Mouse (Mus musculus) midbrain, embryonic 15.5 days (tissue): ENCODE data around the gene Hdac11. TPM values are rescaled to one million over a fixed set of nuclear protein-coding genes. Genes with fewer than 3 reads are reported as not detected.
A peak's percentile ranks its signal among the peaks of the same experiment; 100 is the strongest.

Experiments
- ATAC-seq: fragments of 200-750 bp; cut with Nextera tagmentation; replicated peaks from 2 replicates; pipeline ENCODE4 v1.8.0; 2017; ENCODE audit warnings: moderate TSS enrichment
- H3K27ac ChIP-seq: fragments of 300-500 bp; sonication (generic); 2 replicates; pipeline ENCODE4 v1.5.1; 2015; ENCODE audit warnings: mild to moderate bottlenecking, inconsistent platforms
- H3K27me3 ChIP-seq: fragments of 300-500 bp; sonication (generic); replicated peaks from 2 replicates; pipeline ENCODE4 v1.6.1; 2015; ENCODE audit warnings: inconsistent platforms
- H3K36me3 ChIP-seq: fragments of 300-500 bp; sonication (generic); replicated peaks from 2 replicates; pipeline ENCODE4 v1.6.1; 2015; ENCODE audit warnings: inconsistent platforms
- H3K4me1 ChIP-seq: fragments of 300-500 bp; sonication (generic); 2 replicates; pipeline ENCODE4 v1.6.1; 2015; ENCODE audit warnings: inconsistent platforms
- H3K4me2 ChIP-seq: fragments of 300-500 bp; sonication (generic); 2 replicates; pipeline ENCODE4 v1.6.1; 2015; ENCODE audit warnings: inconsistent platforms, mild to moderate bottlenecking, moderate library complexity
- H3K4me3 ChIP-seq: fragments of 300-500 bp; sonication (generic); 2 replicates; pipeline ENCODE4 v1.5.1; 2015; ENCODE audit warnings: mild to moderate bottlenecking, inconsistent platforms
- H3K9ac ChIP-seq: fragments of 300-500 bp; sonication (generic); 2 replicates; pipeline ENCODE4 v1.6.1; 2015; ENCODE audit warnings: mild to moderate bottlenecking, inconsistent platforms
- H3K9me3 ChIP-seq: fragments of 300-500 bp; sonication (generic); 2 replicates; pipeline ENCODE4 v1.6.1; 2016; ENCODE audit warnings: inconsistent platforms
- WGBS: fragments of 180-500 bp; shearing (Covaris S2); methylation state at CpG from one replicate; pipeline ENCODE4 v1.1.7; 2015; ENCODE audit warnings: mixed read lengths; 5-methylcytosine and 5-hydroxymethylcytosine counted together
- polyA plus RNA-seq: library from polyadenylated mRNA; unstranded; fragments of >200 nt; fragmentation: Nextera tagmentation; extraction: Ambion mirVana; gene quantifications from 2 replicates; pipeline ENCODE4 v1.2.1, GENCODE M21; 2015

The Hdac11 gene
- 46.5 and 49.4 TPM in 2 replicates for polyA plus RNA-seq

DNA sequence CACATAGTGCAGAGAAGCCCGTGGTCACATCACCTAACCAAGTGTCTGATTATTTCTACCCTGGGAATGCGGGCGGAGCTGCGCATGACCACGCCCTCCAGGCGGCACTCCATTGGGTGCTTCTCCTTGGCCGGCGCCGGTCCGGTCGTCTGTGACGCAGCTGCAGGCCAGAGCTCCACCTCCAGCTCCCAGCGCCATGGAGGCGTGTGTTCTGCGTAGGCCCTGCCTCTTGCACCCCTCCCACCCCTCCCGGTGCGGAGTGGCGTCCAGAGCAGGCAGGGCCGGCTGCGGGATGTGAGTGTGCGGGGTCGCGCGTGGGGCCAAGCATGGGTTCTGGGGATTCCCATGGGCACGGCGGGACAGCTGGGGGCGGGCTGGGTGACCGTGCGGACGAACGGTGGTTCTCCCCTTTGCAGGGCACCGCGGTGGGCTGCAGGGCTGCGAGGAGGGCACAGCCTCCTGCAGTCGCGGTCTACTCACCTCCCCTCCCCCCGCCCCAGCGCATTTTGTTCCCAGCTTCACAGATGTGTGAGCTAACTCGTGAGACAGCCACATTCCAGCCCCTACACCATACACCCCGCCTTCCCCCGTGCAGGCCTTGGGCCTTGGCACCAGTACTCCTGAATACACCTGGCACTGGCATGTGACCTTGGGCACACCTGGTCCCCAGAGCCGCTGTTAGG is at the start of gene Hdac11:
Hdac11 (plus strand) TSS at position 112 of the 683 bp plus-strand sequence.
- H3K27ac ChIP-seq, result peak within 1 kb of the TSS; percentile 93
- ATAC-seq, result peak; percentile 87
- under 1% methylated on average over 40 of the region's 42 CpGs for WGBS
- H3K36me3 ChIP-seq, result no peaks in the 10 kb centered on the region
- peak within 1 kb of the TSS; percentile 74 for H3K4me2 ChIP-seq
- H3K4me1 ChIP-seq, result peaks cover 90% of the 10 kb centered on the region
- no peaks in the 10 kb centered on the region for H3K27me3 ChIP-seq
- peak within 1 kb of the TSS; percentile 65 for H3K9ac ChIP-seq
- peak within 1 kb of the TSS; percentile 52 for H3K4me3 ChIP-seq
- H3K9me3 ChIP-seq, result no peaks in the 10 kb centered on the region

DNA sequence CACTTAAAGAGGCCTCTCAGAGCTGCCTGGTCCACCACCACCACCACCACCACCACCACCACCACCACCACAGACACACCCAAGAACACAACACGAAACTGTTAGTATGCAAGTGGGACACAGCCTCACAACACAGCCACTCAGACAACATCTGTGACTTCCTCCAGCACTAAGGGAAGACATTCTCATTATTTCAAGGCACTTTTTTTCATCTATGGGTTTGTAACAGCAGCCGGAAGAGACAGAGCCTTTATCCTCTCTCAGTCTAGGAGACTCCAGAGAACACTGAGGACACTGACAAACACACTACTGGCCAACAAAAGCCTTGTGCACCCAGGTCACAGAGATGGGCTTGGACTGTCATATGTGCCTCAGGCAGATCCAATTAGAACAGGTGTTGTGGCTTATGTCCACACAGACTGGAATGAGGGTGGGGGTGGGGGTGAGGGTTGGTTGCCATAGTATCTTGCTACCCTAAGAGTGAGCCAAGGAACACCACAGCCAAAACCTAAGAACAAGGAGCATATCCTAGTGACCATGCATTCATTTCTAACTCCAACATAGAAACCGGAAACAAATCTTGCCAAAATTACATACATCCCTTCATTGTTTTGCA is 48.1 kb upstream of the Hdac11 start:
- no peaks in the 10 kb centered on the region for H3K9me3 ChIP-seq
- 86% methylated on average over 3 of the region's 3 CpGs for WGBS
- H3K36me3 ChIP-seq, result no peaks in the 10 kb centered on the region
- ATAC-seq, result no peak
- H3K4me3 ChIP-seq, result no peak overlapping the region
- H3K27ac ChIP-seq, result no peak overlapping the region
- H3K27me3 ChIP-seq, result no peaks in the 10 kb centered on the region
- no peak overlapping the region for H3K4me2 ChIP-seq
- no peaks in the 10 kb centered on the region for H3K4me1 ChIP-seq
- H3K9ac ChIP-seq, result no peak overlapping the region

DNA sequence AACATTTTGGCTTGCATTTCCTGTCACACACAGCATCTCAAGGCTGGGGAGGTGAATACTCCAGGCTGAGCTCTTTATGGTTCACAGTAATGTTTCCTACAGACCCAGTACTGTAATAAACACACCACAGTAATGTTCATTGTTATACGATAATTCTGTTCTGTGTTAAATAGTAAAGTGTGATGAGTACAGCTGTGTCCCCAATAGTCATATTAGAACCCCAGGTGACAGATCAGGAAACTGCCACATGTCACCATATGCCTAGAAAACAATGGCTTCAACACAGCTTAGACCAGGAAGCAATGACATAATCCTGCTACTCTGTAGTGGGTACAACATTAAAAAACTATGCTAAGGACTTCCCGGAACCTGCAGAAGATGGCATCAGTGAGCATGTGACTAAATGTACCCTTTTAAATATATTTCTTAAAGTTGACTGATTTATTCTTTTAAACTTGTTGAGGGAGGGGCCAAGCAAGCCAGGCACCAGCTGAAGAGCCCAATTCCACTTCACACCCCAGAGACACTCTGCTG is 47.5 kb upstream of the Hdac11 start:
- Histone ChIP-seq H3K4me1 (no peaks in the 10 kb centered on the region), H3K4me2 (no peak overlapping the region), H3K27ac (no peak overlapping the region), H3K9me3 (no peaks in the 10 kb centered on the region), H3K9ac (no peak overlapping the region), H3K4me3 (no peak overlapping the region), H3K27me3 (no peaks in the 10 kb centered on the region), H3K36me3 (no peaks in the 10 kb centered on the region)
- WGBS, result 92% methylated on average over 2 of the region's 2 CpGs
- ATAC-seq, result no peak

DNA sequence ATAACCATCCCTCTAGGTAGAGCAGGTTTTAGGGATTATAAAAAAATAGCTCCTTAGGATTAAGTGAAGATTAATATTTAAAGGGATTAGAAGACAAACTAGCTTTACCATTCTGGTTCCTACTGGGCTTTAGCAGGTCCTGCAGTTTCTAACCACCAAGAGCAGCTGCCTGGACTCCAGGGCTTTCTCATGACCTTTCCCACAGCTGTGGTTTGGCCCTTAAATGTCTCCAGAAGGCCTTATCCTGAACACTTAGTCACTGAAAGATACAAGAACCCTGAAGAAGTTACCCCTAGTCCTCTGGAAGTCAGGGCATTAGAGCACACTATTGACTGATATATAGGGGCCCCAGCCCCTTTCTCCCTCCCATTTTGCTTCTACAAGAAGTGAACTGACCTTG is 47.0 kb upstream of the Hdac11 start:
- Histone ChIP-seq H3K9me3 (no peaks in the 10 kb centered on the region), H3K4me2 (no peak overlapping the region), H3K27me3 (no peaks in the 10 kb centered on the region), H3K27ac (no peak overlapping the region), H3K4me3 (no peak overlapping the region), H3K9ac (no peak overlapping the region), H3K4me1 (peaks cover under 1% of the 10 kb centered on the region), H3K36me3 (no peaks in the 10 kb centered on the region)
- no peak for ATAC-seq

DNA sequence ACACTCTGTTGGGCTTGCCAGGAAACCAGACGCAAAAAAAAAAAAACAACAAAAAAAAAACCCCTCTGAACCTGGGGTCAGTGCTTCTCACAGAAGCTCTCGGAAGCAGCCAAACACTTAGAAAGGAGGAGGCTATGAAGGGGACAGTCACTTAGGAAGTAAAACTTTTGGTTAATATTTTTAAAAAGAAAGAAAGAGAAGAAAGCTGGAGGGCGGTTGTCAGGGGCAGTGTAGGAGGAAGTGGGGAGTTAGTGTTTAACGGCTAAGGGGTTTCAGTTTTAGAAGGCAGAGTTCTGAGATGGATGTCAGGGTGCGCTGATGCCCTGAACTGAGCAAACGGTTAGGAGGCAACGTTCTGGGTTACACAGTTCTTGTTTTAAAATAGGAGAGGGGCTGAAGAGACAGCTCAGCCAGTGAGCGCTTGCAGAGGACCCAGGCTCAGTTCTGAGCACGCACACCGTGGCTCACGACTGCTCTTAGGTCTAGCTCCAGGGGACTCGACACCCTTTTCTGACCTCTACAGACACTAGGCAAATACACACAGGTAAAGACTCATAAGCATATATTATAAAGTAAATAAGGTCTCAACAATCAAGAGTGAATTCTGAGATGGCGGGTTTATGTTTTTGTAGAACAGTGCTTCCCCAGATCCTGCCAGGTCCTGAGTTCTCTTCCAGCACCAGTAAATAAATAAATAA is 46.0 kb upstream of the Hdac11 start:
- Histone ChIP-seq H3K36me3 (no peaks in the 10 kb centered on the region), H3K9me3 (no peaks in the 10 kb centered on the region), H3K27ac (no peak overlapping the region), H3K9ac (no peak overlapping the region), H3K4me2 (no peak overlapping the region), H3K27me3 (no peaks in the 10 kb centered on the region), H3K4me1 (peaks cover 10% of the 10 kb centered on the region), H3K4me3 (no peak overlapping the region)
- 82% methylated on average over 13 of the region's 13 CpGs for WGBS
- no peak for ATAC-seq

- WGBS, result 92% methylated on average over 10 of the region's 10 CpGs
- Histone ChIP-seq H3K27me3 (no peaks in the 10 kb centered on the region), H3K4me2 (no peak overlapping the region), H3K9me3 (no peaks in the 10 kb centered on the region), H3K4me3 (no peak overlapping the region), H3K27ac (no peak overlapping the region), H3K9ac (no peak overlapping the region), H3K4me1 (peaks cover 17% of the 10 kb centered on the region), H3K36me3 (no peaks in the 10 kb centered on the region)
- no peak for ATAC-seq
These were observed 45.1 kb upstream of the Hdac11 start for GRCm38 (mm10) chr6:91111141-91111953.

DNA sequence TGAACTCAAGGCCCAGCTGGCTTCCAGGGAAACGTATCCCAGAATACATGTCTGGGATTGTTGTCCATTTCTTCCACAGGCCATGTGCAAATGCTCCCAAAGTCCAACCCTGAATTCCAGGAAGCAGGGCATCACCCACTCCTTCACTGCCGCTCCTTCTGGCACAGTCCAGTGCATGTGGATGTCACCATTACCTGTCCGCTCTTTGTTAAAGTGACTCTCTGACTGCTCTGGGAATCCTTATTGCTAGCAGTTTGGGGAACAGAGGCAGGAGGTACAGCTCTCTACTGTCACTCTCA is 44.6 kb upstream of the Hdac11 start:
- no peak overlapping the region for H3K4me2 ChIP-seq
- H3K27ac ChIP-seq, result no peak overlapping the region
- no peaks in the 10 kb centered on the region for H3K9me3 ChIP-seq
- no peaks in the 10 kb centered on the region for H3K36me3 ChIP-seq
- no peaks in the 10 kb centered on the region for H3K27me3 ChIP-seq
- H3K9ac ChIP-seq, result no peak overlapping the region
- no peak overlapping the region for H3K4me3 ChIP-seq
- H3K4me1 ChIP-seq, result peaks cover 17% of the 10 kb centered on the region
- no peak for ATAC-seq
- WGBS, result 99% methylated on average over 3 of the region's 3 CpGs

GRCm38 (mm10) chr6:91114716-91115115 is 41.7 kb upstream of the Hdac11 start:
- Histone ChIP-seq H3K27me3 (0 out of 2 replicates have a peak, but pooled peaks cover 3% of the 10 kb centered on the region), H3K4me1 (peaks cover 28% of the 10 kb centered on the region), H3K36me3 (no peaks in the 10 kb centered on the region), H3K9ac (no peak overlapping the region), H3K9me3 (no peaks in the 10 kb centered on the region), H3K27ac (no peak overlapping the region), H3K4me3 (no peak overlapping the region), H3K4me2 (peak overlapping the region; percentile 65; the same call in 1 of the 2 replicates)
- no peak for ATAC-seq
- WGBS, result 55% methylated on average over 2 of the region's 2 CpGs

DNA sequence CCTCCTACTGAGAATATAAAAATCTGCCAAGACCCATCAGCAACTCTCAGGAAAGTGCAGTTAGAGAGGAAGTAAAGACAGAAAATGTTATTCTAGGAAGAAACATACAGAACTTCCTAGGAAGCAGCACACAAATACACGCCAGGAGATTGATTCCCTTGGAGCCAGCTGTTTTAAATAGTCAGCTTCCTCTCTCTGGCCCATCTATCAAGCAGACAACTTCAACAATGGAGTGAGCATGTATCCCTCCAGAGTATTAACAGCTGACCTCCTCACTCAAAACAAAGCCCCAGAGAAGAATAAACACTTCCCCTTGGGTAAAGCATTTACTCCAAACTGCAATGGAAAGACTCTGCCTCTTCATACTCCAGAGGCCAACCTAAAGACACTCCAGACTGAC is 41.3 kb upstream of the Hdac11 start:
- WGBS, result 44% methylated on average over 1 of the region's 1 CpGs
- no peak overlapping the region for H3K4me3 ChIP-seq

GRCm38 (mm10) chr6:91115863-91116243 is 40.6 kb upstream of the Hdac11 start:
- Histone ChIP-seq H3K36me3 (no peaks in the 10 kb centered on the region), H3K9ac (peak overlapping the region; percentile 70), H3K4me3 (peak overlapping the region; percentile 70), H3K27ac (peak overlapping the region; percentile 95), H3K4me1 (peaks cover 28% of the 10 kb centered on the region), H3K27me3 (0 out of 2 replicates have a peak, but pooled peaks cover 3% of the 10 kb centered on the region), H3K9me3 (no peaks in the 10 kb centered on the region), H3K4me2 (peak overlapping the region; percentile 65)
- 16% methylated on average over 4 of the region's 4 CpGs for WGBS
- ATAC-seq, result peak; percentile 3

More for the DNA sequence above, 41.3 kb upstream of the Hdac11 start:
- Histone ChIP-seq H3K4me2 (peak overlapping the region; percentile 65), H3K27me3 (0 out of 2 replicates have a peak, but pooled peaks cover 3% of the 10 kb centered on the region), H3K27ac (no peak overlapping the region), H3K9ac (no peak overlapping the region), H3K9me3 (no peaks in the 10 kb centered on the region), H3K36me3 (no peaks in the 10 kb centered on the region), H3K4me1 (peaks cover 28% of the 10 kb centered on the region)
- no peak for ATAC-seq

DNA sequence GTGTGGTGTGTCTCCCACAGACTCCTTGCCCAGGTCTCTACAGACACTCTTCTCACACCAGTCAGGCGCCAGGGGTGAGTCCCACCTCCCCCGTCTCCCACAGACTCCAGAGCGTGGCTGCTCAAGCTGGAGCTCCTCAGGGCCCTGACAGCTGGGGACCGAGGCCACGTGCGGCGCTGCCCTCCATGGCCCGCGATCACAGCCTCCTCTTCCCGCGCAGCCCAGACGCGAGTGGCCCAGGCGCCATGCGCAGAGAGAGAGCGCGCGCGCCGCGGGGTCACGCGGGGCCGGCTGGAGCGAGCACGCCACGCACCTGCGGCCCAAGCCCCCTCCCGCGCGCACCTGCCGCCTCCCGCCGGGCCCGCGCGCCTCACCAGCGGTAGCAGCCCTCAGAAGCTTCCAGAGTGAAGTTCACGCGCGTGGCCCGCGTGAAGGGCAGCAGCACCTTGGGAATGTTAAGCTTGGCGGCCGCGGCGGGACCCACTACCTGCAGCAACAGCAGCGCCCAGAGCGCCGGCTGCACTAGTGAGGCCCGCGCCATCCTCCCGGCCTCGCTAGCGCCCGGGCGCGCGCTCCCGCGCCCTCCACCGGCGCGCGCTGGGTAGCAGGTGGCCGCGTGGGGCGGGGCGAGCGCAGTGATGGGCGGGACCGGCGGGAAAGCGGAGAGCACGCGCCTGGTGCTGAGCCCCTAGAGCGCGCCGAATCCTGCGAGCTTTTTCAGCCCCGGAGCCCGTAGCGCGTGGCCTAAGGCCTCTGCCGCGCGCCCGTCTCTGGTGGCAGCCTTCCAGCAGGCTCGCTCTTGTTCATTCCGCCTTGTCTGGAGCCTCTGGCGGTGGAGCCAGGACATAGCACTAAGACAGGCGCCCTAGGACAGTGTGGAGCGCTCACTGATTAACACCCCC is 40.0 kb upstream of the Hdac11 start, which contains the start of gene Nup210:
Nup210 (minus strand) TSS at position 586 of the 902 bp plus-strand sequence.
- Histone ChIP-seq H3K27ac (peak within 1 kb of the TSS; percentile 95), H3K27me3 (0 out of 2 replicates have a peak, but pooled peaks cover 3% of the 10 kb centered on the region), H3K4me2 (peak within 1 kb of the TSS; percentile 65), H3K9me3 (no peaks in the 10 kb centered on the region), H3K4me1 (peaks cover 28% of the 10 kb centered on the region), H3K4me3 (peak within 1 kb of the TSS; percentile 70), H3K36me3 (no peaks in the 10 kb centered on the region), H3K9ac (peak within 1 kb of the TSS; percentile 70)
- ATAC-seq, result peak; percentile 96
- under 1% methylated on average over 92 of the region's 93 CpGs for WGBS
